Mouse (Mus musculus): ENCODE results near the gene Ttc16.

The Ttc16 gene

GRCm38 (mm10) chr2:32775359-32776074 lies at the start of gene Ttc16, which contains the start of gene Ptrh1:
TSS of gene Ttc16 (minus strand) at chr2:32775633.
TSS of gene Ptrh1 (plus strand) at chr2:32775786.
- peak; percentile 99 for DNase-seq

DNA sequence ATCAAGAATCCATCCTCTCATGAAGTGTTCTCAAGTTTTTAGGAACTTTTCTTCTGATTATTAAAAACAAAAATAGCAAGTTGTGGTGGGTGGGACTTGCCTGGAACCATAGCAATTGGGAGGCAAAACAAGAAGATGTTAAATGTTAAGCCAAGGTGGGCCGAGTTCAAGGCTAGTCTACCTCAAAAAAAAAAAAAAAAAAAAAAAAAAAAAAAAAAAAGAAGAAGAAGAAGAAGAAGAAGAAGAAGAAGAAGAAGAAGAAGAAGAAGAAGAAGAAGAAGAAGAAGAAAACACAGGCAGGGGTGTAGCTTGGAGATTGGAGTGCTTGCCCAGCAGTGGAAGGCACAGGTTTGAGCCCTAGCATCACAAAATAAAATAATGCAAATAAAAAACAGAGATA lies 49.3 kb upstream of the Ttc16 start:
- DNase-seq: no peak

- DNase-seq: no peak
Observed at GRCm38 (mm10) chr2:32824181-32824580, 48.7 kb upstream of the Ttc16 start.

DNA sequence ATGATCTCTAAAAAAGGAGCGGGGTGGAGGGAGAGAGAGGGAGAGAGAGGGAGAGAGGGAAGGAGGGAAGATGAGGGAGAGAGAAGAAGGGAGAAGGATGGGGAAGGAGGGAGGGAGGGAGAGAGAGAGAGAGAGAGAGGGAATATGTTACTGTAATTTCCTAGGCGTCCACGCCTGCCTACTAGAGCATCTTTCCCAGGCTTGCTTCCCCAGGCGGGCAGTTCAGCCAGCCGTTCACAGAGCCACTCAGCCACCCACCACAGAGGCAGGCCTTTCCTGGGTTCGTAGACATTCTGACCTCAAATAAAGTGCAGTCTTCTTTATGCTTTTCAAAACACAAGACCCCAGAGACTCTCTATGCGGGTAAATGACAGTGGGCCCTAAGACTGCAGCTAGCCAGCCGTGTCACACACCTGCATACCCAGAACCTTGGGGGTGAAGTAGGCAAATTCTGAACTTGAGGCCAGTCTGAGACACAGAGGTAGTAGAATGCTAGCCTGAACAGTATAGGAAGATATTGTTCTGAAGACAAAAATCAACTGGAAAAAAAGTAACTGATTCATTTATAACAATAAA lies 48.2 kb upstream of the Ttc16 start:
- no peak for DNase-seq

DNA sequence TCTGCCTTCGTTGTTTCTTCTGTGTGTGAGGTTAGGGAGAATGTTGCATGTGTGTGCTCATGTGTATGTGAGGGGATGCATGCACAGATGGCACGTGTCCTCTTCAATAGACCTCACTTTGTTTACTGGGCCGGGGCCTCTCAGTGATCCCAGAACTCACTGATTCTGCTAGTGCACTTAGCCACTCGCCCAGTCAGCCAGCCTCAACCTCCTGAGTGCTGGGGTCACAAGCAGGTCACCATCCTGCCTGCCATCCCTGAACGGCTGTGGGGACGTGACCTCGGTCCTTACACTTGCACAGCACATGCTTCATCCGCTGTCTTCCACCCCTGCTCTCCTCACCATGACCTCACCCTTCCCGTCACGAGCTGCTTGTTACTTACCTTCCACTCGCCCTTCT lies 47.7 kb upstream of the Ttc16 start:
- DNase-seq: no peak

GRCm38 (mm10) chr2:32822643-32823042 lies 47.2 kb upstream of the Ttc16 start:
- DNase-seq: no peak

DNA sequence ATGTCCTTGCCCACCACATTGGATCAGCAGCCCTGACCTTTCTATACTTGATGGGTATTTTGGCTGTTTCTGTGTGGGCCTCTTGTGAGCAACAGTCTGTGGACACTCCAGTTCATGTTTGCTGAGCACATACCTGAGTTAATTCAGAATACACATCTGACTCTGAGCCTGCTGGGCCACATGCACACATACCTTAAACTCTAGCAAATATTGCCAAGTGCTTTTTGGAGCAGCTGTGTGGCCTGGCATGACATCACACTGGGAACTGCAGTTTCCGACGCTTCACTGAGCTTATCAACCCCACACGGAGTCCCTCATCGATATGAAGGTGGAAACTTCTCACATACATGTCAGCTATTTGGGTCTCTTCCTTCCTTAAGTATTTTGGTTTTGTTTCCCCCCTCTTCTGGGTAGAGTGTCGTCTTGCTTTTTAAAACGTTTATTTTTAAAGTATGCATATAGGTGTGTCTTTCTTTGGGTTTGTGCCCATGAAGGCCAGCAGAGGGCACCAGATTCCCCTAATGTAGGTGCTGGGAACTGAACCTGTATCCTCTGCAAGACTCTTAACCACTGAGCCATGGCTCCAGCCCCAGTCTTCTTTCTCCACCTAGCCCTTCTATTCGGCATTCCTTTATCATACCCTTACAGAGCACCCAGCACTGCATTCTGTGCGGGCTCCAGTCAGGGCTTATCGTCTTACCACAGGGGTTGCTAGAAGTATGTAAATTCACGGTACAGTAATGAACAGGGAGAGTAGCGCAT lies 45.8 kb upstream of the Ttc16 start:
- DNase-seq: peak in 1 of 2 experiments; percentile 61

GRCm38 (mm10) chr2:32818208-32818607 lies 42.8 kb upstream of the Ttc16 start:
- DNase-seq: no peak

DNA sequence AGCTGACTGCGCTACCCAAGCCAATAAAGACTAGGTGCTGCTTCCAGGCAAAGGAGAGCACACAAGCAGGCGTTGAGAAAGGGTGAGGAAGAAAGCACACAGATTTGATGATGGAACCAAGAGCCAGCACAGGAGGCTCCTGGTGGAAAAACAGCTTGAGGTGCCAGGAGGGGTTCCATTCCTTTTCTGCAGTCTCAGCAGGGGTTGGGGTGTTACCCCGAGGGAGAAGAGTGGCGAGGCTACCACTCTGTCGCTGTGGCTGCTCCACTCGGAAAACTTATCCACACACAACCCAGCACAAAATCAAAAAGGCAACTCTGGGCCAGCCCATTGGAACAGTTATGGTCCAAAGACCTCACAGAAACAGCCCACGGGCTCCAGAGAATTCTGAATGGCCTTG lies 42.2 kb upstream of the Ttc16 start:
- no peak for DNase-seq

DNA sequence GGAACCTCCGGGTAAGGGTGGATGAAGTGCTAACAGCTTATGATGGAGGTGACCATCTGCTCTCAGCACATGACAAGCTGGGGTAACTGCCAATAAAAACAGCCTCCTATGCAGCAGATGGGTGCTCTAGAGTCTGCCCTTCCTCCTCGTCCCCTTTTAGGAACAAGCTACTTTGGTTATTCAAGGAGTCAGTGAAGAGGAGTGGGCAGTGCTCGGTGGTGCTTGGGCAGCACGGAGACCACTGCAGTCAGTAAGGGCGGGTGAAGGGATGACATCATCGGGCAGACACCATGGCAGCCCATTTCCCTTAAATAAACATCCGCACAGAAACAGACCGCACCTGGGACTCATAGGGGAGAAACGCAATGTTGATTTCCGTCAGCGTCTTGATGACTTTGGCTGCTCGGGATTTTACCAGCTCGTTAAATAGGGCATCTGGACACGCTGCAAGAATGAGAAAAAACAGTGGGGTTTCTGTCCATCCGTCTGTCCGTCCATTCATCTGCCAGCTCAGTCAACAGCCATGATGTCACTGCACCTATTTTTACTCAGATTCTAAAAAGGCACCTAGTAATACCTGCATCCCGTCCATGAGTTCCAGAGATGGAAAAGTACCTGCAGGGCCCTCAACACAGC lies 41.6 kb upstream of the Ttc16 start:
- no peak for DNase-seq

DNA sequence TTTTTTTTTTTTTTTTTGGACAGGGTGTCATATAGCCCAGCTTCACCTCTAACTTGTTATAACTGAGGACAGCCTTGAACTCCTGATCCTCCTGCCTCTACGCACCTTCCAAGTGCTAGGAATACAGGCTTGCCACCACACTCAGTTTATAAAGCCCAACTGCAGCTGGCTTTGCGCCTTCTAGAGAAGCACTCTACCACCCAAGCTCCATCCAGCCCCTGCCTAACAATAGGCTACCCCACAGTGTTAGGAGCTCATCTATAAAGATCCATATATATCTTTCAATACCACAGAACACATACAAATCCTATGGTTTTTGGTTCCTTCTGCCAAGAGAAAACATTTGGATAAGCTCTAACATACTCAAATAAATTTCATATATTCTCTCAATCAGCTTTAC lies 41.1 kb upstream of the Ttc16 start:
- DNase-seq: no peak

DNA sequence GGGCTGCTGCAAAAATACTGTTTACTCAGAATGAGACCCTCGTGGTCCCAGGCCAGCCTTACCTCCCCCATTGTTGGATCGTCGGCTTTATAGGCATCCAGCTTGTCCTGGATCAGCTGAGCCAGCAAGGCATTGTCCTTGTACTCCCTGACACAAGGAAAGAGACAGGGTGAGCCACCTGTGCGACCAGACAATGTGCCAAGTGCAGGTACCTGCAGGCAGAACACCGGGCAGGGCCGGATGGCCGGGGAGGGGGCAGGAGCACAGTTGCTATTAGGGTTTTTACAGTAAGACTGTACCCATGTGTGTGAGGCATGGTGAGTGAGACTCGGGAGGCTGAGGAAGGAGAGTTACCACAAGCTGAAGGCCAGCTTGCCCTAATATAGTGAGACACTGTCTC lies 36.5 kb upstream of the Ttc16 start:
- DNase-seq: no peak

GRCm38 (mm10) chr2:32808816-32809566 lies 33.6 kb upstream of the Ttc16 start:
- no peak for DNase-seq

DNA sequence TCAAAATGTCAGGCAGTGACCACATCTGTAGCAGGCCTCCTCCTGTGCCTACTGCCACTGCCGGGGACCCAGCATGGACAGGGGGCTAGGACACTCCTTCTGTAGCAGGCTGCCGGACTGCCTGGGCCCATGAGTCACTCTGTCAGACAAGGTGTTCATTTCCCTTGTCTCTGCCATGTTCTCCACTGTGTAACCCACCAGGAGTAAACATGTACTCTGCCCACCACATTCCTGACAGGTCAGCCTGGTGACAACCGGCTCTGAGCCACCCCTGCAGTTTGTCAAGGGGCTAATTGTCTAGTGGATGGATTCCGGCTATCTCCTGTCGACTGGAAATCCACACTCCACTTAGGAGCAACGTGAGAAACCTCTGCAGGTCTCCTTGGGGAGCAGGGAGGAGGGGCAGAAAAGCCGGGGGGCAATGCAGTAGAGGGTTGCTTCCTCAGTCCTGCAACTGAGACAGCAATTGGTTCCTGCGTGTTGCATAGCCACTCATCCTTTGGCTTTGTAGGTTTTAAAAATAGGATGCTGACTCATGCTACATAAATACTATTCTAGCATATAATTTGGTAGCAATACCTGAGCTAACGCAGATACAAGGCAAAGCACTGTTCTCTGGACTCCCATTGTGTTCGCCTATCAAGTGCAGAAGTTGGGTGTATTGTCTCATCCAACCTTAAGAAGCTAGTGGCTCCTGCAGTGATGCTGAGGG lies 23.0 kb upstream of the Ttc16 start:
- DNase-seq: no peak

- no peak for DNase-seq
Observed at GRCm38 (mm10) chr2:32795748-32796418, 20.4 kb upstream of the Ttc16 start.

DNA sequence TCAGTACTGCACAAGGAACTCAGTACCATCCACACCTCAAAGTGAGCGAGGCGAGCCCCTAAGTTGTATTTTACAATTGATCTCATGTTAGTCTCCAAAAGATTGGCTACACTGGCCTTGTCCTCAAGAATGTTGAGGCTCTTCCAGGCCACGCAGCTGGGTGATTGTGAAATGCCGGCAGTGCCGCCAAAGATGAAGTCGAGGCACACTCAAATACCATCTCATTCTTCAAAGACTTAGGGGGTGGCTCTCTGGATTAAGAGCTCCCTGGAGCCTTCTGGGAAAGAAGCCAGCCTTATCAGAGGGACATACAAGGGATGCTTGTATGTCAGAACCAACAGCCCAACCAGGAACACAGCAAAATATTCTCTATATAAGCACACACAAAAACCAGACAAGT lies 15.9 kb upstream of the Ttc16 start:
- no peak for DNase-seq

DNA sequence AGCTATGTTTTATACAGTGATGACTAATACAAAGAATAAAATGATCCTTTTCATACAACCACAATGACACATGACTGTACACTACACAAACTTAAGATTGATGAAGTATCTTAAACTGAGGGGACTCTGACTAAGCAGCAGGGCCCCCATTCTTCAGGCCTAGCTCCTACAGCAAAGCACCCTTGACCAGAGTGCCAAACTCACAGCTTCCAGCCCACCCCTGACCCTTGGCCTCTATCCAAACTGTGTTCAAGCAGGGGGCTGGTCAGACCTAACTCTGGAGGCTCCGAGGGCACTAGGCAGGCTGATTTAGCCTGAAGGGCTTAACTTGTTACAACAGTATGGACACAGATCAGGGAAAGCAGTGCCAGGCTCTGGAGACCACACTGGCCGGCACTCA lies 13.1 kb upstream of the Ttc16 start:
- DNase-seq: no peak

- DNase-seq: peak in 1 of 2 experiments; percentile 55
Observed at GRCm38 (mm10) chr2:32787176-32787575, 11.7 kb upstream of the Ttc16 start.

- DNase-seq: peak; percentile 32 to 53
Observed at GRCm38 (mm10) chr2:32784048-32784681, 8.7 kb upstream of the Ttc16 start, which contains the start of gene Cfap157. TSS of gene Cfap157 (minus strand) at chr2:32784428.

GRCm38 (mm10) chr2:32781710-32782109 lies 6.3 kb upstream of the Ttc16 start:
- DNase-seq: no peak

GRCm38 (mm10) chr2:32779714-32780113 lies 4.3 kb upstream of the Ttc16 start:
- no peak for DNase-seq
